Mouse (Mus musculus) bone marrow macrophage, adult 2 months (primary cell): ENCODE measurements around the gene Fasl.

Experiments
- CTCF ChIP-seq: IDR thresholded peaks from 2 replicates; pipeline ENCODE4 v1.5.1; 2012; ENCODE audit warnings: low read depth, mild to moderate bottlenecking, low read length, moderate library complexity
- POLR2A ChIP-seq: IDR thresholded peaks from 2 replicates; pipeline ENCODE4 v1.6.1; 2012; ENCODE audit warnings: mild to moderate bottlenecking, low read depth, low read length, borderline replicate concordance

DNA sequence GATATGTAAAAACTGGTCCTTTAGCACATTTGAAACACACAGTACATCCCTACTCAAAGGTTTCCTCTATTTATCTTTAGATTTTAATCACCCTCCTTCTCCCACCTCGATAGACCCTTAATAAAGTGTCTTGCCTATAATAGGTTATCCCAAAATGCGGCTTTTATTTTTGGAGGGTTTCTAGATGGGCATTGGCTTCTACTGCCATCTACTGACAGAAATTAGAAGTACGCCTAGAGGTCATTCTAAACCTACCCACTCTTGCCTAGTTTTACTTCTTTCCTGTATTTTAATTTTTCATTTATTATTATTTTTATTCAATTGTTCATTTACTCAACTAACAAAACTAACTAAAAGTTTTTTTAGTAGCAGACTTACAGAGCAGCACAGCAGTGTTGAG, 51.4 kb downstream of the Fasl start:
- TF ChIP-seq CTCF (no peak), POLR2A (no peak)
